Mouse (Mus musculus) heart, embryonic 11.5 days (tissue): Measurements from ENCODE around the gene Avp. TPM values are rescaled to one million over a fixed set of nuclear protein-coding genes. Genes with fewer than 3 reads are reported as not detected.

ENCODE experiments used
- ATAC-seq: fragments of 200-750 bp; cut with Nextera tagmentation; replicated peaks from 2 replicates; pipeline ENCODE4 v1.8.0; 2017; ENCODE audit warnings: moderate library complexity; ENCODE audit not compliant: insufficient number of reproducible peaks, low FRiP score, low TSS enrichment
- H3K27ac ChIP-seq: fragments of 300-500 bp; sonication (generic); 2 replicates; pipeline ENCODE4 v1.5.1; 2014; ENCODE audit warnings: mild to moderate bottlenecking, low read depth, low read length
- H3K27me3 ChIP-seq: fragments of 300-500 bp; sonication (generic); 2 replicates; pipeline ENCODE4 v1.6.1; 2014; ENCODE audit warnings: mild to moderate bottlenecking, low read length, mixed read lengths; ENCODE audit not compliant: control insufficient read depth, insufficient read depth
- H3K36me3 ChIP-seq: fragments of 300-500 bp; sonication (generic); 2 replicates; pipeline ENCODE4 v1.6.1; 2014; ENCODE audit warnings: mild to moderate bottlenecking, low read length, moderate library complexity, mixed read lengths; ENCODE audit not compliant: control insufficient read depth, insufficient read depth
- H3K4me1 ChIP-seq: fragments of 300-500 bp; sonication (generic); 2 replicates; pipeline ENCODE4 v1.6.1; 2014; ENCODE audit warnings: low read length; ENCODE audit not compliant: control insufficient read depth, insufficient read depth
- H3K4me2 ChIP-seq: fragments of 300-500 bp; sonication (generic); 2 replicates; pipeline ENCODE4 v1.6.1; 2014; ENCODE audit warnings: mild to moderate bottlenecking, moderate library complexity
- H3K4me3 ChIP-seq: fragments of 300-500 bp; sonication (generic); 2 replicates; pipeline ENCODE4 v1.5.1; 2014; ENCODE audit warnings: low read depth, low read length
- H3K9ac ChIP-seq: fragments of 300-500 bp; sonication (generic); 2 replicates; pipeline ENCODE4 v1.6.1; 2014; ENCODE audit warnings: mild to moderate bottlenecking, low read depth, low read length, moderate library complexity
- H3K9me3 ChIP-seq: fragments of 300-500 bp; sonication (generic); replicated peaks from 2 replicates; pipeline ENCODE4 v1.6.1; 2016; ENCODE audit warnings: low read length; ENCODE audit not compliant: control insufficient read depth
- WGBS: fragments of 180-500 bp; shearing (Covaris S2); extraction: QIAGEN DNeasy Blood & Tissue Kit; methylation state at CpG from one replicate; pipeline ENCODE4 v1.1.7; 2014; ENCODE audit not compliant: insufficient replicate concordance; 5-methylcytosine and 5-hydroxymethylcytosine counted together
- polyA plus RNA-seq: library from polyadenylated mRNA; unstranded; fragments of >200 nt; fragmentation: Nextera tagmentation; extraction: Ambion mirVana; gene quantifications from 2 replicates; pipeline ENCODE4 v1.2.1, GENCODE M21; 2014

Gene Avp
- polyA plus RNA-seq, 1 experiment from 2014 or later, result 1.3 TPM

DNA sequence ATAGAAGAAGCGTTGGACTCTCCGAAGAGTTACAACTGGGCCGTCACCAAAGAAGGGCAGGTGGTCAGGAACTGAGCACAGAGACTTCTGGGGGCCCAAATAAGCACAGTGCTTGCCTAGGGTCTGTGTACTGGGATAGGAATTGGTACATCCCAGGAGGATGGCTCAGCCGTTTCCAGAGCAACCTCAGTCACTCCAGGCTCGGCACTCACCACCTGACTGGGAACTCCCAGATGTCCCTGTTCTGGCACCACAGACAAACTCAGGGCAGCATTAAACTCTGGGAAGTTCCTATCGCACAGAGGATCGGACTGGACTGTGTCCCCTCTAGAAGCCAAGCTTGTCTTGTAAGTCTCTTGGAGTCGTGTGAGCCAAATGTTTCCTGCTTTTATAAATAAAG, 17.4 kb downstream of the Avp start:
- 83% methylated on average over 8 of the region's 8 CpGs for WGBS
- Histone ChIP-seq H3K27ac (no peak overlapping the region), H3K4me2 (peak overlapping the region; percentile 93), H3K4me3 (peak overlapping the region; percentile 82), H3K36me3 (no peaks in the 10 kb centered on the region; the same call in 1 of the 2 replicates), H3K4me1 (peaks cover 7% of the 10 kb centered on the region), H3K27me3 (no peaks in the 10 kb centered on the region), H3K9me3 (no peaks in the 10 kb centered on the region), H3K9ac (0 out of 2 replicates have a peak overlapping the region, but pooled peaks have one; percentile 84)
- no peak for ATAC-seq

DNA sequence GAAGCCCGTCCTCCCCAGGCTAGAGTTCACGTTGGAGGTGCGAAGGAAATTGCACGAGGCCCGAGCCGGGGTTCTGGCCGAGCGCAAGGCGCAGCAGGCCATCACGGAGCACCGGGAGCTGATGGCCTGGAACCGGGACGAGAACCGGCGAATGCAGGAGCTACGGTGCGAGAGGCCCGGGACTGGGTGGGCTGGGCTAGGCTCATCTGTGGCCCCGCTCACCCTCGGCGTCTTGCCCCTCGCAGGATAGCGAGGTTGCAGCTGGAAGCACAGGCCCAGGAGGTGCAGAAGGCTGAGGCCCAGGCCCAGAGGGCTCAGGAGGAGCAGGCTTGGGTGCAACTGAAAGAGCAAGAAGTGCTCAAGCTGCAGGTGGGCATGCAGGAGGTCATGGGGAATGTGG, 18.3 kb downstream of the Avp start:
- Histone ChIP-seq H3K9ac (peak overlapping the region; percentile 84), H3K9me3 (no peaks in the 10 kb centered on the region), H3K27ac (no peak overlapping the region), H3K4me3 (peak overlapping the region; percentile 82), H3K4me1 (peaks cover 7% of the 10 kb centered on the region), H3K27me3 (no peaks in the 10 kb centered on the region), H3K4me2 (peak overlapping the region; percentile 93), H3K36me3 (no peaks in the 10 kb centered on the region; the same call in 1 of the 2 replicates)
- under 1% methylated on average over 23 of the region's 23 CpGs for WGBS
- ATAC-seq, result 0 out of 2 replicates have a peak, but pooled peaks have one; percentile 10

DNA sequence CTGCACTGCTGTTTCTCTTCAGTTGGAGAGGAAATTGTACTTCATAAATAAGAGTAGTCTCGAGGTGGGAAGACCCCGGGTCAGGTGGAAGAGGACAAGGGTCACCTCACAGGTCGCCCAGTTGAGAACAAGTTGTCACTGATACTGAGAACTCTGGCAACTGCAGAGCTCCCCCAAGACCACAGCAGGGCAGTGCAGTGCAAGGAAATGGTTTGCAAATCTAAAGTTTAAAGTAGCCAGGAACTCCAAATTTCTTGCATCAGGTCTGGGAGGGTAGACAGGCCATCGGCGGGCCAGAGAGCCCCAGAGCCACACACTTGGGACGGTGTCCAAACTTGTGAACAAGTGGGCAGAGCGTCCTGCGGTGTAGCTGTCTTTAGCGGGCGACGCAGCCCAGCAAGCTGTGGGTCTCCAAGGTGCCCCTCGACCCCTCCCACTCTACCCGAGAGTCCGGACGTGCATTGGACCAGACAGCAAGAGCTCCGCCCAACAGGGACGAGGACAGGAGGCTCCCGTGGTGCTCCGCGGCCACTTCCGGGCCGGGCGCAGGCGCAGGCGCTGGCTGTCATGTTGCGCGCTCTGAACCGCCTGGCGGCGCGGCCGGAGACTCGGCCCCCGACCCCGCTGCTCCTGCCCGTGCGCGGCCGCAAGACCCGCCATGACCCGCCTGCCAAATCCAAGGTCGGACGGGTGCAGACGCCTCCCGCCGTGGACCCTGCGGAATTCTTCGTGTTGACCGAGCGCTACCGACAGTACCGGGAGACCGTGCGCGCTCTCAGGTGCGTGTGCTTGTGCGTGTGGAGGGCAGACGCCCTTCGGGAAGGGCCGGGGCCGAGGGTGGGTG, 18.9 kb downstream of the Avp start, which contains the start of gene Mrps26:
Gene Mrps26 (plus strand): TSS at position 531 of the 844 bp plus-strand sequence.
- no peak within 1 kb of the TSS; the same call in 1 of the 2 replicates for H3K27ac ChIP-seq
- peaks cover 7% of the 10 kb centered on the region for H3K4me1 ChIP-seq
- peak within 1 kb of the TSS; percentile 84 for H3K9ac ChIP-seq
- H3K9me3 ChIP-seq, result no peaks in the 10 kb centered on the region
- no peaks in the 10 kb centered on the region for H3K27me3 ChIP-seq
- WGBS, result under 1% methylated on average over 61 of the region's 61 CpGs
- ATAC-seq, result peak; percentile 97
- peak within 1 kb of the TSS; percentile 93 for H3K4me2 ChIP-seq
- peak within 1 kb of the TSS; percentile 82 for H3K4me3 ChIP-seq
- no peaks in the 10 kb centered on the region; the same call in 1 of the 2 replicates for H3K36me3 ChIP-seq

DNA sequence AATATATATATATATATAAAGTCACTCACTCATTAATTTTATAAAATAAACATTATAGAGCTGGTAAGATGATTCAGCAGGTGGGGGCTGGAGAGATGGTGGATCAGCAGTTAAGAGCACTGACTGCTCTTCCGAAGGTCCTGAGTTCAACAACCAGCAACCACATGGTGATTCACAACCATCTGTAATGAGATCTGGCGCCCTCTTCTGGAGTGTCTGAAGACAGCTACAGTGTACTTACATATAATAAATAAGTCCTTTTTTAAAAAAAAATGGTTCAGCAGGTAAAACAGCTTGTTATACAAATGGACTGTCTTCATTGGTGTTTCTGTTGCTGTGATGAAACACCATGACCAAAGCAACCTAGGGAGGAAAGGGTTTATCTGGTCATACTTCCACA, 24.3 kb downstream of the Avp start:
- H3K36me3 ChIP-seq, result peaks cover 15% of the 10 kb centered on the region; the same call in 1 of the 2 replicates
- no peak for ATAC-seq
- H3K27me3 ChIP-seq, result no peaks in the 10 kb centered on the region
- WGBS, result 63% methylated on average over 2 of the region's 2 CpGs
- no peak overlapping the region for H3K27ac ChIP-seq
- no peak overlapping the region for H3K9ac ChIP-seq
- no peak overlapping the region for H3K4me3 ChIP-seq
- no peak overlapping the region for H3K4me2 ChIP-seq
- no peaks in the 10 kb centered on the region for H3K4me1 ChIP-seq
- no peaks in the 10 kb centered on the region for H3K9me3 ChIP-seq

DNA sequence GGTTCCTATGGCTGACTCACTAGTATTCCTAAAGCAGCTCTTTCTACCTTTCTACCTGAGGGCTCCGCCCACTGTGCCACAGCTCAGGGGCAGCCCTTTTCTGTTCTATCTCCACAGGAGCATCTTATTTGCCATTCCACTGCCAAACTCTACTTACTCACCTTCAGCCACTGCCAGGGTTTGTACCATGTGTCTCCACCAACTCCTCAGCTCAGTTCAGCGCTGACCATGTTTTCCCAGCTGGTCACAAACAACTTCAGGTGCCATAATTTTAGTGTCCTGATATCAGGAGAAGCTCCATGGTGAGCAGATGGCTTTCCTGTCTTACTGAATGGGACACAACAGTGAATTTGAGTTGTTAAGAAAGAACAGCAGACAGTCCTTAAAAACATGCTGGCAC, 24.9 kb downstream of the Avp start:
- 97% methylated on average over 2 of the region's 2 CpGs for WGBS
- ATAC-seq, result no peak
- no peaks in the 10 kb centered on the region for H3K9me3 ChIP-seq
- H3K36me3 ChIP-seq, result peaks cover 15% of the 10 kb centered on the region; the same call in 1 of the 2 replicates
- H3K27ac ChIP-seq, result no peak overlapping the region
- H3K4me1 ChIP-seq, result no peaks in the 10 kb centered on the region
- H3K4me3 ChIP-seq, result no peak overlapping the region
- H3K4me2 ChIP-seq, result no peak overlapping the region
- no peak overlapping the region for H3K9ac ChIP-seq
- H3K27me3 ChIP-seq, result no peaks in the 10 kb centered on the region

DNA sequence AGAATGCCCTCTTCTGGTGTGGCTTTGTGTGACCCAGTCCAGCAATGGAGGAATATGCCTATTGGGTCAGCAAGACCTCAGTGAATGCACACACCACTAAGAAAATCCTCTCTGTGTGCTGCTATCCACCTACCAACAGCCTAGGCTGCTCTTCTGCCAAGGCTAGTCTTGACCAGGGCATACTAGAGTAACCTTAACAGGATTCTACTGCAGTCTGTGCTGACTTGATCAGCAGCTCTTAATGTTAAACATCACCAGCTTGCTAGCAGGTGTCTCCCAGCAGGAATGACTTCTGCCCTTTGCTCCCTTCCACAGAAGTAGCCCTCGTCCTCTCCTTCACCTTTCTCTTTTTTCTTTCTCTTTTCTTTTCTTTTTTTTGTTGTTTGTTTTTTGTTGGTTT, 26.1 kb downstream of the Avp start:
- WGBS, result 78% methylated on average over 1 of the region's 1 CpGs
- H3K27ac ChIP-seq, result no peak overlapping the region
- peaks cover 15% of the 10 kb centered on the region; the same call in 1 of the 2 replicates for H3K36me3 ChIP-seq
- H3K4me1 ChIP-seq, result no peaks in the 10 kb centered on the region
- H3K27me3 ChIP-seq, result no peaks in the 10 kb centered on the region
- no peak overlapping the region for H3K9ac ChIP-seq
- no peak overlapping the region for H3K4me3 ChIP-seq
- no peak for ATAC-seq
- H3K9me3 ChIP-seq, result no peaks in the 10 kb centered on the region
- no peak overlapping the region for H3K4me2 ChIP-seq

DNA sequence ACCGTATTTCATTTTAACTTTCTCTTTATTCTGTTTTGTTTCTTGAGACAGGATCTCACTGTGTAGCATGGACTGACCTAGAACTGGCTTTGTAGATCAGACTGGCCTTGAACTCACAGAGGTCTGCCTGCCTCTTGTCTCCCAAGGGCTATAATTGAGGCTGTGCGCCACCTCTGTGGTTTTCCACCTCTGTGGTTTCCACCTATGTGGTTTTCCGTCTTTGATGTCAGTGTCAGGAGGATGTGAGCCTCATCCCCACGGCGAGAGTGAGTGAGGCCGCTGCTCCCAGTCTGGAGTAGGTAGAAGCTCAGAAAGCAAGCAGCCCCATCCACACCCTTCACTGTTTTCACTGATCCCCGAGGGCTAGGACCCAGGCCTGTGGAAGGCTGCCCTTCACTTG, 27.5 kb downstream of the Avp start:
- Histone ChIP-seq H3K36me3 (peaks cover 15% of the 10 kb centered on the region; the same call in 1 of the 2 replicates), H3K9ac (no peak overlapping the region), H3K27me3 (no peaks in the 10 kb centered on the region), H3K4me1 (no peaks in the 10 kb centered on the region), H3K9me3 (no peaks in the 10 kb centered on the region), H3K4me2 (no peak overlapping the region), H3K4me3 (no peak overlapping the region), H3K27ac (no peak overlapping the region)
- WGBS, result 86% methylated on average over 7 of the region's 7 CpGs
- ATAC-seq, result no peak

DNA sequence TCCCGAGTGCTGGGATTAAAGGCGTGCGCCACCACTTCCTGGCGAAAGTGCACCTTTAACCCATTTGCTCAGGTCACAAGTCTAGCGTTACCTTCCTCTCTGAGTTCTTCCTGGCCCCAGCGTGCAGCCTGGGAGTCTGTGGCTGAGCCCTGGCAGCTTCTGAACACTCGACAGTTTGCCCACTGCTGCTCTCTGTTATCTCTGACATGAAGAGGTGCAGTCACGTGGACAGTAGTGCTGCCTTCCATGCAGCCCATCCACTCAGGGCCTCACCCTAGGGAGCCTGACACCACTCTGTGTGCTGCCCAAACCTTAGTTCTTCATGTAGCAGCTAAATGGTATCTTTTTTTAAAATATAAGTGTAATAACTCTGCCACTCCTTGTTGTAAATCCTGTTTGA, 35.4 kb downstream of the Avp start:
- no peak overlapping the region for H3K27ac ChIP-seq
- H3K4me1 ChIP-seq, result no peaks in the 10 kb centered on the region
- no peaks in the 10 kb centered on the region for H3K9me3 ChIP-seq
- no peak overlapping the region for H3K9ac ChIP-seq
- H3K4me2 ChIP-seq, result no peak overlapping the region
- peaks cover 21% of the 10 kb centered on the region for H3K36me3 ChIP-seq
- WGBS, result 67% methylated on average over 8 of the region's 8 CpGs
- no peak for ATAC-seq
- H3K27me3 ChIP-seq, result no peaks in the 10 kb centered on the region
- no peak overlapping the region for H3K4me3 ChIP-seq
